23 mouse cellular contexts compared by ENCODE assay signal in the genomic region with DNA sequence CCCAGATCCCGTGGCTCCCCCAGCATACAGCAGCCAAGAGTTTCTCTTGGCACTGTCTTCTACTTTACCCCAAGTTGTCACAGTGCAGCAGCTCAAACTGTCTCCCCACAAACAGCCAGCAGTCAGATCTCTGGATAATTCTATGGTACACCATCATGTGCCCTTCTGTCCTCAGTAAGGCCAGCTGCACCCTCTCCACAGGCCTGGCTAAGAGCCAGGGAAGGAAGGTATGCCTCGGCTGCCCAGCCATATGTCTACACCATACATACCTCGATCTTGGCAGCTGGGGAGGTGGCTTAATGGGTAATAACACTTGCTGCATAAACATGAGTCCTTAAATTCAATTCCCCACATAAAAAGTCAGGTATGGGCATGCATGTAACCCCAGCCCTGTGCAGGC. TPM values are rescaled to one million over a fixed set of nuclear protein-coding genes. Genes with fewer than 3 reads are reported as not detected.
DNase-seq lines count a peak whose midpoint lies in the region; ATAC-seq and TF ChIP-seq lines count a peak whose summit lies in the region.
"Had no signal": no experiment of that assay in that cellular context is flagged by ENCODE, and none has a peak within 500 bp of the region (broad histone marks: within the 10 kb centered on the region; RNA-seq: fewer than 3 reads in every experiment).

No protein-coding gene starts in this region.

- no peak for TF ChIP-seq CTCF in left cerebral cortex, adult 2 months (IDR thresholded peaks at IDR 0.05)

- no peak overlapping the region for H3K4me3 ChIP-seq in left cerebral cortex, adult 2 months
- H3K4me3 ChIP-seq: gastrocnemius, adult 2 months; heart, adult 2 months; limb, embryonic 13.5 days; neural tube, embryonic 13.5 days had no signal

- no peak overlapping the region for H3K27ac ChIP-seq in left cerebral cortex, adult 2 months
- H3K27ac ChIP-seq: gastrocnemius, adult 2 months; heart, adult 2 months; limb, embryonic 13.5 days; neural tube, embryonic 13.5 days had no signal

- intact Hi-C loops in left cerebral cortex, postnatal 4 days (cut with DNase I): no loop called here
- intact Hi-C loops in left cerebral cortex, adult 2 months (cut with DNase I): no loop called here

- peak; percentile 34 for DNase-seq in cerebellum, adult 11 months
- peak; percentile 57 for DNase-seq in left cerebral cortex, postnatal 4 days
- no peak for DNase-seq in left cerebral cortex, adult 2 months (ENCODE audit: extremely low spot score in 1 of 2, low spot score in 2 of 2)
- DNase-seq in cerebellum, adult 9-11 months: peak; percentile 68
- no peak for DNase-seq in T-cell, adult 2 months (ENCODE audit: low spot score)
- DNase-seq in Muller cell, postnatal 12 days (ENCODE audit: inconsistent ontology term): no peak
- no peak for DNase-seq in heart, adult 8-10 months (ENCODE audit: low spot score)
- DNase-seq: adrenal gland, postnatal 10 days; gastrocnemius, adult 2 months; gastrocnemius, postnatal 36 days; heart, adult 2 months; heart, postnatal 14 days; kidney, adult 8-10 months; kidney, postnatal 10 days; lung, postnatal 36 days; thymus, adult 2 months; thymus, postnatal 36 days had no signal

- no peak for ATAC-seq in cerebellum, adult (ENCODE audit: insufficient number of reproducible peaks, low FRiP score, low TSS enrichment)
- ATAC-seq: forebrain, embryonic 16.5 days; intestine, embryonic 16.5 days had no signal

RNA-seq across cellular contexts. Expression of a gene that starts 4.9 kb away (rescaled TPM):
- total RNA-seq in left cerebral cortex, postnatal 4 days (2021): 10 to 100 TPM in 1 of 2 experiments, 1 to 10 TPM in 1; 9.9 to 10.9 TPM
- 10 to 100 TPM; 11.4 to 11.5 TPM for total RNA-seq in left cerebral cortex, adult 2 months (2021)
- 10 to 100 TPM; 28.4 to 41.6 (median 30.4) TPM for total RNA-seq in heart, adult 8-10 months (2022)
- total RNA-seq: CH12.LX had no signal

Comparison
In these comparisons a context has a peak if more than half of its experiments do, and no peak if none do; other contexts are left out.
1. DNase-seq: peak in cerebellum, adult 11 months (single experiment), left cerebral cortex, postnatal 4 days (single experiment) and cerebellum, adult 9-11 months (single experiment); none in left cerebral cortex, adult 2 months (0 of 2), T-cell, adult 2 months (single experiment), Muller cell, postnatal 12 days (single experiment) and heart, adult 8-10 months (single experiment).